Mouse (Mus musculus) liver, embryonic 14.5 days (tissue): ENCODE results near the gene 4931428F04Rik.

Experiments
- CTCF ChIP-seq: IDR thresholded peaks from 2 replicates; pipeline ENCODE4 v1.5.1; 2016; ENCODE audit warnings: antibody characterized with exemption, low read depth, control low read depth
- EP300 ChIP-seq: IDR thresholded peaks from 2 replicates; pipeline ENCODE4 v1.6.1; 2016; ENCODE audit warnings: antibody characterized with exemption, low read depth

DNA sequence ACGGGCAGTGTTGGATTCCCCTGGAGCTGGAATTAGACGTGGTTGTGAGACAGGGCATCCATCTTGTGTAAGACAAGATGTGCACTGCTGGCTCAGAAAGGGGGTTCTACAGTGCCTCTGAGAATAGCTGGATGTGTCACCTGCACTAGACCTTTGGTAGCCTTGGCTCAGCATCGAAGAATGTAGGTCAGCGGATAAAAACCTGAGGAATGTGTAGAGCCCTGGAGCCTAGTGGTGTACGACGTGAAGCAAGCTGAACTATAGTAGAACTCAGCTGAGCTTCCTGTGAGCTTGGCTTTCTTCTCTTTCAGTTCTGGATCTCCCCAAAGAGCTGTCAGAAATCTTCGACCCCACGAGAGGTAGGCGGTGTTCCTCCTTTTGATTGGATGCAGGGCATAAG lies 14.2 kb upstream of the 4931428F04Rik start:
- TF ChIP-seq CTCF (no peak), EP300 (no peak)
